Mouse (Mus musculus) heart, postnatal 4 days (tissue): ENCODE results near the gene 1600012H06Rik. TPM values are rescaled to one million over a fixed set of nuclear protein-coding genes. Genes with fewer than 3 reads are reported as not detected.
"Not testable (repeated sequence)": the region's sequence is repeated elsewhere in the genome, so short reads cannot be mapped to it uniquely, and the experiment has no call there.

ENCODE experiments used
- DNase-seq: peaks from one replicate; pipeline ENCODE4 v3.0.0; 2021
- total RNA-seq, 2 experiments: library from RNA; stranded (reverse); gene quantifications; 2 replicates each; pipeline ENCODE4 v1.2.3; 2021

1600012H06Rik gene
- 10 to 100 TPM; 18.6 to 18.9 TPM for total RNA-seq

GRCm38 (mm10) chr17:14943009-14943728 is at the start of gene 1600012H06Rik, which contains the start of gene Wdr27:
Gene 1600012H06Rik (plus strand): TSS chr17:14943184.
Gene Wdr27 (minus strand): TSS chr17:14943158.
- peak; percentile 100 for DNase-seq

DNA sequence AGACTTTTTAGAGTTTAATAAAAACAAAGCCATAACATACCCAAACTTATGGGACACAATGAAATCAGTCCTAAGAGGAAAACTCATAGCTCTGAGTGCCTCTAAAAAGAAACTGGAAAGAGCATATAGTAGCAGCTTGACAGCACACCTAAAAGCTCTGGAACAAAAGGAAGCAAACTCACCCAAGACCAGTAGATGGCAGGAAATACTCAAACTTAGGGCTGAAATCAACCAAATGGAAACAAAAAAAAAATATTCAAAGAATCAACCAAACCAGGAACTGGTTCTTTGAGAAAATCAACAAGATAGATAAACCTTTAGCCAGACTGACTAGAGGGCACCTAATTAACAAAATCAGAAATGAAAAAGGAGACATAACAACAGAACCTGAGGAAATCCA is 47.9 kb upstream of the 1600012H06Rik start:
- not testable (repeated sequence) for DNase-seq

GRCm38 (mm10) chr17:14898972-14899371 is 44.0 kb upstream of the 1600012H06Rik start:
- DNase-seq: no peak

DNA sequence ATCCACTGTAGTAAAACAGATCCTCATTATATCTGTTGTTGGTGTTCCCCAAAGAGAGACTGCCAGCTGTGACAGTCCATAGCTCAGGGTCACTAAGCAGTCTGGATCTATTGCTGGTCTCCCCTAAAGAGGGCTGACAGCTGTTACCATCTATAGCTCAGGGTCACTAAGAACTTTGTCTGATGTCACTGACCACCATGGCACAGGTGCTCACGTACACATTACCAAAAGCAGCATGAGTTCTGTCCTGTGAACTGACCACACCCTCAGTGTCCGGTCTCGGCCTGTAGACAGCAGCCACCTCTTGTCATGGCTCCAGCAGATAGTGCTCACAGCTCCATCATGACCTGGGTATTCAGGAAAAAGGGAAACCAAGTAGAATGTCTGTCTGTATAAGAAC is 39.8 kb upstream of the 1600012H06Rik start:
- DNase-seq: no peak

GRCm38 (mm10) chr17:14904206-14904605 is 38.8 kb upstream of the 1600012H06Rik start:
- DNase-seq: no peak

DNA sequence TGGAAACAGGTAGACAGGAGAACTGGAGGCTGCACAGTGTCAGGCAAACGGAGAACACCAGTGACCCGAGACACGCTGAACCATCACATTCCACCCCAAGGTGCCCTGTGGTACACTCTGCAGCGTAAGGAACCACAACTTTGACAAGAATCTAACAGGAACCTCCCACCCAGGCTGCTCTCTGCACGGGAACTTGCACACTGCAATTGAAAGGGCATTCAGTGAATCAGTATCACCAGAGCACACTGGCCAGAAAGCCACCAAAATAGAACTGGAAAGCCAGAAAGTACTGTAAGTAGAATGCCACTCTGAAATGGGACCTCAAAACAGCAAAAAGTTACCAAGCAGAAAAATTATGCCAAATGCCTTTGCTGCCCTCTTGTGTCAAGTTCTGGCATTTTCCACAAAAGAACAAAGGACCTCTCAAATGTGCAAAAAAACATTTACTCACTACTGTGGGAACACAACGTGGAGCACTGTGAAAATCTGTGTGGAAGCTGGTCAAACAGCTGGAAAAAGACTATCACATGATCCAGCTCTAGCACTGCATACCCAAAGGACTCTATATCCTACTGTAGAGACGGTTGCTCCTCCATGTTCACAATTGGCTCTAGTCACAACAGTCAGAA is 38.2 kb upstream of the 1600012H06Rik start:
- DNase-seq: peak; percentile 86

GRCm38 (mm10) chr17:14906611-14907010 is 36.4 kb upstream of the 1600012H06Rik start:
- no peak for DNase-seq

- no peak for DNase-seq
Observed at GRCm38 (mm10) chr17:14907136-14907535, 35.8 kb upstream of the 1600012H06Rik start.

DNA sequence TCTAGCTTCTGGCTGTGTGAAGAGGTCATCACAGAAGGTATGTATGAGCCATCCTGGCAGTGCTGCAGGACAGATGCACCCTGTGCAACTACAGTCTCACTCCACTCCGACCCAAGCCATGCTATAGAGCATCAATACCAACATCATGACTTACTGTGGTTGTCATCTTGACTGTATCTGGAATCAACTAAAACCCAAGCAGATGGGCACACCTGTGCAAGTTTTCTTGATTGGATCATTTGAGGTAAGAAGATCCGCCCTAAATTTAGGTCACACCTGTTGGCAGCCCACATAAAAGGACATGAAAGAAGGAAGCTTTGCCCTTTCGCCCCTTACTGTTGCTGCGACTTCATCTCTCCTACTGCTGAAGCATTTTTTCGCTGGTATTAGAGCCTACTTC is 33.7 kb upstream of the 1600012H06Rik start:
- no peak for DNase-seq

- no peak for DNase-seq
Observed at GRCm38 (mm10) chr17:14910771-14911170, 32.2 kb upstream of the 1600012H06Rik start.

- DNase-seq: no peak
Observed at GRCm38 (mm10) chr17:14912420-14912819, 30.6 kb upstream of the 1600012H06Rik start.

GRCm38 (mm10) chr17:14912981-14913380 is 30.0 kb upstream of the 1600012H06Rik start:
- DNase-seq: no peak

DNA sequence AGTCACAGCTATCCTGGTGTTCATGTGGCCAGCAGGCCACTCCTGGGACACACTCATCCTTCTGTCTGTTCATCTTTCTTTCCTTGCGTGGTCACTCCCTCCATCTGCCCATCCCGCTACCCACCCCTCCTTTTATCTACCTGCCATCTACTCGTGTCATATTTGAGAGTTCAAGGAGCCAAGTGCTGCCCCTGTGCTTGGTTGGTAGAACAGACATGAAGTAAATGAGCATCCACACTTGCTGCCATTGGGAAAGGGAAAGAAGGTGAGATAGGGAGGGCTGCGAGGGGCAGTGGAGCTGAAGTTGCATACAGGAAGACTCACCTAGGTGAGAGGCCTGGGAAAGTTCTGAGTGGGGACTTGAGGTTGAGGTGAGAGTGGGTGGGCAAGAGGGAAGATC is 28.6 kb upstream of the 1600012H06Rik start:
- no peak for DNase-seq

DNA sequence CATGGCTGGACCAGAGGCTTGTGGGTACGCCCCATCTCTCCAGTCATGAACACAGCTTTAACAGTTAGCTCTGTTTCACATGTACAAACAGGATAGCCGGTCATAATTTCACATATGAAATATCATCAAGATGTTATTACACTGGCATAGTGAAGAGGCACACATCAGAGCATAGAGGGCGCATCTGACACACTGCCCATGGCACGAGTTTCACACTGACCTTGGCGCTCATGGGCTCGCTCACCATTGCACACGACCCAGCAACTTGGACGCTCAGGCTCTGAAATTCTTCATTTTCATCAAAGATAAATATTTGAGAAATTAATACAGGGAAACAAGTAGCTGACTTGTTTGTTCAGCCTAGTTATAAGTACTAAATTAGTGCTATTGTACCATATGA is 25.1 kb upstream of the 1600012H06Rik start:
- no peak for DNase-seq

DNA sequence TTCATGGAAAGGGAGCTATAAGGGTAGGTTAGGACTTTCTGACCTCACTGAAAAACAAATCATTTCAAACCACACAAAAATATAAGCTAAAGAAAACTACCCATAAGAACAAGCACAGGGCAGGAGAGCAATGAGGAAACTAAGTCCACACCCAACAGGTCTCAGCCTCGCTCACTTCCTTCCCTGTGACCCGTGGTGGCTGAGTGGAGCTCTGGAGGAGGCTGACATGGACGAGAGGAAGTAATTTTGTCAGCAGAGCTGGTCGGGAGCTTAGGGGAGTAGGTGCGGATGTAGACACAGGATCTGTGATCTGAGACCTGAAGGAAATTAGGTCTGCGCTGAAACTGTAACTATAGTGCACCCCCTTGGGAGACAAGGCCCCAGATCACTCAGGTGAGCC is 21.4 kb upstream of the 1600012H06Rik start:
- no peak for DNase-seq

GRCm38 (mm10) chr17:14927644-14928218 is 15.3 kb upstream of the 1600012H06Rik start:
- DNase-seq: no peak

DNA sequence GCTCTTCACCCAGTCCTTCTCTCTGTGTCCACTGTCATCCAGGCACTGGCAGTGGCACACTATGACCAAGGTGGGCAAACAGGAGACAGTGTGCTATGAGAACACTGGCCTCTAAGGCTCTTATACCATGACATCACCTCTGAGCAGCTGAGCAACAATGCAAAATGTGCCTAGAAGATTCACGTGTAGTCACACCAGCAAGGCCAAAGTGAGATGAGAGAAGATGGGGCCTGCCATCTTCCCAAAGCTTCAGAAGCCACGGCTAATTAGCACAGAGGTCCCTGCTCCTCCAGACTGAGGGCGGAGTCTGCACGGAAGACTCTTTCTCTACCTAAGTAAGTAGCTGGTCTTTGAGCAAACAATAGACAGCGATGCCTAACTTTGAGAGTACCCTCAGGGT is 14.4 kb upstream of the 1600012H06Rik start:
- DNase-seq: no peak

- no peak for DNase-seq
Observed at GRCm38 (mm10) chr17:14930697-14931096, 12.3 kb upstream of the 1600012H06Rik start.

DNA sequence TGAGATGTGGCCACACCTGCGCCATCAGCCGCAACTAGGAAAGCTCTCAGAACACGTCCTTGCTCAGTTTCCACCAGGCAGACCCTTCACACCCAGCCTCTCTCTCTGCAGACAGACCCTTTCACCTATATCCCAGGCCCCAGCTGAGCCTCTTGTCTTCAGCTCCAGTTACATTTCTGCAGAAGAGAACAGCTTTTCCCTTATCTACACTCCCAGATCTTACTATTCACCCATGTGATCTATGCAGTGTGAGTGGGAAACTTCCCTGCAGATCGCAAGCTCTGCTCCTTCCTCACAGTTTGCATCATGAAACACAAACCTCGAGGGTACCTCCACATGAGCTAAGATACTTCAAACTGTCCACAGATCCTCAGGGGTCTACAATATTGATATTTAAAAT is 11.5 kb upstream of the 1600012H06Rik start:
- no peak for DNase-seq

- DNase-seq: not testable (repeated sequence)
Observed at GRCm38 (mm10) chr17:14935280-14935679, 7.7 kb upstream of the 1600012H06Rik start.

DNA sequence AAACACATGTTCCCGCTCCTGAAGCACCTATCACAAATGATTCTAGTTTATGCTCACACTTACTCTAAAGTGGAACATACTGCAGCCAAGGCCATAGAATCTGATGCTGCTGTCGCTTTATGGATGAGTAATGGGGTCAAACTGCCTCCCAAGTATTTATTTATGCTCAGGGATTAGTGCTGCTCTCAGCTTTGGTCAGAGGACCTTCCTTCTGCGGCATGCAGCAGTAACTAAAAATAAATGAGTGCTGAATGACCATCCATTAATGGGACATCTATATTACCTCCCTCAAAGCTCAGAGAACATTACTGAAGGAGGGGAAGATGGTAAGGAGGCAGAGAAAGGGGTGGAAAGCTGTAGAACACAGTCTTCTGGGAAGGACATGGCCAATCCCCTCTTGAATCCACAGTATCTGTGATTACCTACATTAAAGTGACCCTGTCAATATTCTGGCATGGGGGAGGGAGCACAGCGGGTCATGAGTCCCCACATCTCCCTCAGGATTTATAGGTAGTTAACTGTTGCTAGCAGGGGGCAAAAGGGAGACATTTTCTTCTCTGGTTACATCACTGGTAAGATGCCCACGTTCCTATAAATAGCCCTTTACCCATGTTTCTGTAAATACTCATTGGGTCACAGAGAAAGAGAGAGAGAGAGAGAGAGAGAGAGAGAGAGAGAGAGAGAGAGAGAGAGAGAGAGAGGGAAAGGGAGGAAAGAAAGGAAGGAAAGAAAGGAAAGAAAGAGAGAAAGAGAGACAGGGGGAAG is 7.0 kb upstream of the 1600012H06Rik start:
- no peak for DNase-seq

DNA sequence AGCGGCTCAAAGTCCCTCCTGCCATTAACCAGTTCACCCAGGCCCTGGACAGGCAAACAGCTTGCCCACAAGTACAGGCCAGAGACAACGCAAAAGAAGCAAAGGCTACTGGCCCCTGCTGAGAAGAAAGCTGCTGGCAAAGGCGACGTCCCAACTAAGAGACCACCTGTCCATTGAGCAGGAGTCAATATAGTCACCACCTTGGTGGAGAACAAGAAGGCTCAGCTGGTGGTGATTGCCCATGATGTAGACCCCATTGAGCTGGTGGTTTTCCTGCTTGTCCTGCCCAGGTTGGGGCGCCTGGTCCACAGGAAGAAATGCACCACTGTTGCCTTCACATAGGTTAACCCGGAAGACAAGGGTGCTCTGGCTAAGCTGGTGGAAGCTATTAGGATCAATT is 803 bp upstream of the 1600012H06Rik start:
- DNase-seq: not testable (repeated sequence)

GRCm38 (mm10) chr17:14943729-14944059 is 710 bp downstream of the 1600012H06Rik start:
- no peak for DNase-seq
